Mouse (Mus musculus): ENCODE results near the gene Tenm4. TPM values are rescaled to one million over a fixed set of nuclear protein-coding genes. Genes with fewer than 3 reads are reported as not detected.
"Not testable (repeated sequence)": the region's sequence is repeated elsewhere in the genome, so short reads cannot be mapped to it uniquely, and the experiment has no call there.

The Tenm4 gene
- total and polyA plus RNA-seq, 2 experiments: 0.09 to 0.11 TPM

GRCm38 (mm10) chr7:96943715-96944377, 772.8 kb downstream of the Tenm4 start:
- H3K36me3 ChIP-seq (ENCODE audit: control insufficient read depth, insufficient read depth, low read length): no peaks in the 10 kb centered on the region
- H3K9ac ChIP-seq (ENCODE audit: low read depth, low read length): no peak overlapping the region
- WGBS: 70% methylated on average over 5 of the region's 5 CpGs
- no peaks in the 10 kb centered on the region for H3K79me2 ChIP-seq (ENCODE audit: control insufficient read depth, insufficient read depth, low read length)
- no peak overlapping the region for H3K27ac ChIP-seq (replicated peaks; ENCODE audit: insufficient read depth, low read depth, low read length)
- no peaks in the 10 kb centered on the region for H3K4me1 ChIP-seq (ENCODE audit: control insufficient read depth, insufficient read depth, low read length)
- no peak for TF ChIP-seq CTCF (IDR thresholded peaks at IDR 0.05; ENCODE audit: low read depth, low read length)
- no peak for TF ChIP-seq POLR2A (IDR thresholded peaks at IDR 0.05; ENCODE audit: extremely low read depth, insufficient read depth, low read length)
- no peak for DNase-seq (ENCODE audit: extremely low read depth, low read depth, low spot score)
- H3K4me3 ChIP-seq (ENCODE audit: insufficient read depth, low read depth, low read length): no peak overlapping the region
- H3K27me3 ChIP-seq (ENCODE audit: control insufficient read depth, insufficient read depth, low read length): no peaks in the 10 kb centered on the region

- H3K79me2 ChIP-seq (ENCODE audit: control insufficient read depth, insufficient read depth, low read length); H3K27ac ChIP-seq (replicated peaks; ENCODE audit: insufficient read depth, low read depth, low read length); DNase-seq (ENCODE audit: extremely low read depth, low read depth, low spot score); H3K4me3 ChIP-seq (ENCODE audit: insufficient read depth, low read depth, low read length); H3K36me3 ChIP-seq (ENCODE audit: control insufficient read depth, insufficient read depth, low read length); H3K9ac ChIP-seq (ENCODE audit: low read depth, low read length); H3K4me1 ChIP-seq (ENCODE audit: control insufficient read depth, insufficient read depth, low read length); H3K27me3 ChIP-seq (ENCODE audit: control insufficient read depth, insufficient read depth, low read length): not testable (repeated sequence)
- WGBS: 79% methylated on average over 8 of the region's 8 CpGs
These were observed 775.5 kb downstream of the Tenm4 start for GRCm38 (mm10) chr7:96946501-96946900.

- Histone ChIP-seq H3K27me3 (ENCODE audit: control insufficient read depth, insufficient read depth, low read length) (no peaks in the 10 kb centered on the region), H3K36me3 (ENCODE audit: control insufficient read depth, insufficient read depth, low read length) (0 out of 2 replicates have a peak, but pooled peaks cover 2% of the 10 kb centered on the region), H3K9ac (ENCODE audit: low read depth, low read length) (peak within 1 kb of the TSS; percentile 81), H3K4me1 (ENCODE audit: control insufficient read depth, insufficient read depth, low read length) (peaks cover 2% of the 10 kb centered on the region; the same call in 1 of the 2 replicates), H3K27ac (replicated peaks; ENCODE audit: insufficient read depth, low read depth, low read length) (peak within 1 kb of the TSS; percentile 79), H3K79me2 (ENCODE audit: control insufficient read depth, insufficient read depth, low read length) (peaks cover 8% of the 10 kb centered on the region; the same call in 1 of the 2 replicates), H3K4me3 (ENCODE audit: insufficient read depth, low read depth, low read length) (peak within 1 kb of the TSS; percentile 70)
- WGBS: under 1% methylated on average over 62 of the region's 62 CpGs
- peak; percentile 86 for TF ChIP-seq POLR2A (IDR thresholded peaks at IDR 0.05; ENCODE audit: extremely low read depth, insufficient read depth, low read length)
- peak; percentile 18; the same call in 1 of the 2 replicates for TF ChIP-seq CTCF (IDR thresholded peaks at IDR 0.05; ENCODE audit: low read depth, low read length)
- peak; percentile 95 for DNase-seq (ENCODE audit: extremely low read depth, low read depth, low spot score)
These were observed 780.4 kb downstream of the Tenm4 start, which contains the start of gene Nars2 for GRCm38 (mm10) chr7:96951281-96952051. TSS of gene Nars2 (plus strand) at chr7:96951505.

GRCm38 (mm10) chr7:96952094-96952493, 781.0 kb downstream of the Tenm4 start:
- Histone ChIP-seq H3K27me3 (ENCODE audit: control insufficient read depth, insufficient read depth, low read length) (no peaks in the 10 kb centered on the region), H3K4me1 (ENCODE audit: control insufficient read depth, insufficient read depth, low read length) (peaks cover 2% of the 10 kb centered on the region; the same call in 1 of the 2 replicates), H3K36me3 (ENCODE audit: control insufficient read depth, insufficient read depth, low read length) (0 out of 2 replicates have a peak, but pooled peaks cover 3% of the 10 kb centered on the region), H3K9ac (ENCODE audit: low read depth, low read length) (peak overlapping the region; percentile 38), H3K79me2 (ENCODE audit: control insufficient read depth, insufficient read depth, low read length) (peaks cover 8% of the 10 kb centered on the region; the same call in 1 of the 2 replicates), H3K4me3 (ENCODE audit: insufficient read depth, low read depth, low read length) (peak overlapping the region; percentile 70), H3K27ac (replicated peaks; ENCODE audit: insufficient read depth, low read depth, low read length) (peak overlapping the region; percentile 79; the same call in 1 of the 2 replicates)
- DNase-seq (ENCODE audit: extremely low read depth, low read depth, low spot score): peak; percentile 73
- TF ChIP-seq POLR2A (IDR thresholded peaks at IDR 0.05; ENCODE audit: extremely low read depth, insufficient read depth, low read length) (no peak), CTCF (IDR thresholded peaks at IDR 0.05; ENCODE audit: low read depth, low read length) (no peak)
- WGBS: 9% methylated on average over 5 of the region's 5 CpGs

- Histone ChIP-seq H3K4me1 (ENCODE audit: control insufficient read depth, insufficient read depth, low read length) (peaks cover 25% of the 10 kb centered on the region), H3K4me3 (ENCODE audit: insufficient read depth, low read depth, low read length) (no peak overlapping the region), H3K27ac (replicated peaks; ENCODE audit: insufficient read depth, low read depth, low read length) (no peak overlapping the region), H3K36me3 (ENCODE audit: control insufficient read depth, insufficient read depth, low read length) (peaks cover 7% of the 10 kb centered on the region; the same call in 1 of the 2 replicates), H3K27me3 (ENCODE audit: control insufficient read depth, insufficient read depth, low read length) (no peaks in the 10 kb centered on the region), H3K9ac (ENCODE audit: low read depth, low read length) (no peak overlapping the region), H3K79me2 (ENCODE audit: control insufficient read depth, insufficient read depth, low read length) (peaks cover 2% of the 10 kb centered on the region; the same call in 1 of the 2 replicates)
- TF ChIP-seq CTCF (IDR thresholded peaks at IDR 0.05; ENCODE audit: low read depth, low read length) (no peak), POLR2A (IDR thresholded peaks at IDR 0.05; ENCODE audit: extremely low read depth, insufficient read depth, low read length) (no peak)
- WGBS: 46% methylated on average over 5 of the region's 5 CpGs
- peak; percentile 85 for DNase-seq (ENCODE audit: extremely low read depth, low read depth, low spot score)
These were observed 788.1 kb downstream of the Tenm4 start for GRCm38 (mm10) chr7:96959168-96959567.

Measured in liver, adult 2 months (tissue).